Mouse (Mus musculus): ENCODE measurements at regions not wholly inside any gene's neighbourhood (a gene's known extent, or its start where the extent isn't known, plus 50 kb on each side); places are given as distances from the start of the nearest gene placed in this dataset.

DNA sequence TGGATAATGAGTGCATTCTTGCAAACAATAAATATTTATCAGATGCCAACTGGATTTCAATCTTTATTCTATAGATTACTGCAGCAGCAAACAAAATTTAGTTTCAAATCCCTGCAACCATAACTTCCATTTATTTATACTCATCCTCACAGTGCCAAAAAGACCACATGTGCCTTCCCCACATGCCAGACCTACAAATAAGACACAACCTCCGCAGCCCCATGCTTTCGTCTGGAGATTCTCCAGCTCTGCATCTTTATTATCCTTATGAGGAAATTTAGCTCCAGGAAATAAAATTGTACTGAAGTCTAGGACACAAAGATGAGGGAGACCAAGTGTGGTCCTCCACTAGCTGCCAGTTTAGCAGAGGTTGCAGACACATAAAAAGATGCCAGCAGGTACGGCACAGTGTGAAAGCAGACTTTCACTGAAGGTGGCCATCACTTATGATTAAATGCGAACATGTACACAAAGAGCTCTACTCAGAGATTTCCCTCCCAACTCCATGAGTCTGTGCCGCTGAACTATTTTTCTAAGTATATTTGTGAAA is 183.4 kb upstream of the Rag2 start:
- H3K9ac ChIP-seq (ENCODE audit: low read depth, low read length) = no peak overlapping the region
- no peak overlapping the region for H3K27ac ChIP-seq (ENCODE audit: low read length)
- H3K4me1 ChIP-seq (ENCODE audit: control insufficient read depth, insufficient read depth, low read length) = no peaks in the 10 kb centered on the region
- H3K9me3 ChIP-seq (replicated peaks; ENCODE audit: control insufficient read depth, low read length, poor library complexity, severe bottlenecking) = no peaks in the 10 kb centered on the region
- ATAC-seq = no peak
- no peaks in the 10 kb centered on the region for H3K27me3 ChIP-seq (ENCODE audit: control insufficient read depth, insufficient read depth, low read depth, low read length)
- H3K4me2 ChIP-seq (ENCODE audit: low read length) = no peak overlapping the region
- 89% methylated on average over 5 of the region's 5 CpGs for WGBS
- H3K36me3 ChIP-seq (ENCODE audit: control insufficient read depth, insufficient read depth, low read length) = no peaks in the 10 kb centered on the region
- no peak overlapping the region for H3K4me3 ChIP-seq (ENCODE audit: low read depth, low read length)

DNA sequence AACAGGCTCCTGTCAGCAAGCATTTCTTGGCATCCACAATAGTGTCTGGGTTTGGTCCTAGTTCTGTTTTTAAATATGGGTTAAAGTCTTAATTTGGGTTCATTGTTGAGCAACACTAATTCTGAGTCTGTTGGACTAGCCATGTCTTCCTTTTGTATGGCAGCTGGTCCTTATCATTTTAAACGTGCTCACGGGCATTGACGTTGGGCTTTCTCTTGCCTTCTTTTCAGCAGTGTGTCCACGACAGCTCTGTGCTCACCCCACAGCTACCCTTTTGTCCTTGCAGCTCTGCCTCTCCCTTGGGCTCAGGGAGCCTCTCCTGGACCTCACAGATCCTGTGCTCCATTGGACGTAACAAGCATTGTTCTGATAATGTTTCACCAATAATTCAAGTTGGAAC is 168.9 kb upstream of the Rag2 start:
- H3K9me3 ChIP-seq (replicated peaks; ENCODE audit: control insufficient read depth, low read length, poor library complexity, severe bottlenecking) = no peaks in the 10 kb centered on the region
- no peak overlapping the region for H3K4me2 ChIP-seq (ENCODE audit: low read length)
- H3K4me3 ChIP-seq (ENCODE audit: low read depth, low read length) = no peak overlapping the region
- 76% methylated on average over 5 of the region's 5 CpGs for WGBS
- no peak overlapping the region for H3K9ac ChIP-seq (ENCODE audit: low read depth, low read length)
- no peaks in the 10 kb centered on the region for H3K36me3 ChIP-seq (ENCODE audit: control insufficient read depth, insufficient read depth, low read length)
- no peak overlapping the region for H3K27ac ChIP-seq (ENCODE audit: low read length)
- H3K27me3 ChIP-seq (ENCODE audit: control insufficient read depth, insufficient read depth, low read depth, low read length) = no peaks in the 10 kb centered on the region
- no peaks in the 10 kb centered on the region for H3K4me1 ChIP-seq (ENCODE audit: control insufficient read depth, insufficient read depth, low read length)
- ATAC-seq = no peak

DNA sequence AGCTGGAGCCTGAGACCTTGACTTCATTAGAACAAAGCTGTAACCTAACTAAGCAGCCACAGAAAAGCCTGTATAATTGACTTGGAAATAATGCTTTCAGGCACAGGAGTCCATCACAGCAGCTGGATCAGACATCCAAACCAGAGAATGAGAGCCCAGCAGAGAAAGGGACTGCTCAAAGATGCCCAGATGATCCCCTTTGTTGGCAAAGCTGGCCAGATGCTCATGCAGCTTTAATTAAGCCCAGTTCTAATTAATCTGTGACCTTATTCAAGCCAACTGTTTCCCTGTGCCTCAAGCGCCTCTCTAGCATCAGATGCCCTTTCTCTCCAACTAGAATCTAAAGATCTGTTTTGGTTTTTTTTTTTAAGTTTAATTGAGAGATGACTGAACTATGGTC is 165.6 kb upstream of the Rag2 start:
- no peak overlapping the region for H3K4me2 ChIP-seq (ENCODE audit: low read length)
- no peaks in the 10 kb centered on the region for H3K36me3 ChIP-seq (ENCODE audit: control insufficient read depth, insufficient read depth, low read length)
- no peak overlapping the region for H3K4me3 ChIP-seq (ENCODE audit: low read depth, low read length)
- H3K27ac ChIP-seq (ENCODE audit: low read length) = no peak overlapping the region
- ATAC-seq = no peak
- peaks cover 4% of the 10 kb centered on the region; the same call in 1 of the 2 replicates for H3K4me1 ChIP-seq (ENCODE audit: control insufficient read depth, insufficient read depth, low read length)
- H3K9me3 ChIP-seq (replicated peaks; ENCODE audit: control insufficient read depth, low read length, poor library complexity, severe bottlenecking) = no peaks in the 10 kb centered on the region
- WGBS = 70% methylated on average over 1 of the region's 1 CpGs
- no peak overlapping the region for H3K9ac ChIP-seq (ENCODE audit: low read depth, low read length)
- H3K27me3 ChIP-seq (ENCODE audit: control insufficient read depth, insufficient read depth, low read depth, low read length) = no peaks in the 10 kb centered on the region

DNA sequence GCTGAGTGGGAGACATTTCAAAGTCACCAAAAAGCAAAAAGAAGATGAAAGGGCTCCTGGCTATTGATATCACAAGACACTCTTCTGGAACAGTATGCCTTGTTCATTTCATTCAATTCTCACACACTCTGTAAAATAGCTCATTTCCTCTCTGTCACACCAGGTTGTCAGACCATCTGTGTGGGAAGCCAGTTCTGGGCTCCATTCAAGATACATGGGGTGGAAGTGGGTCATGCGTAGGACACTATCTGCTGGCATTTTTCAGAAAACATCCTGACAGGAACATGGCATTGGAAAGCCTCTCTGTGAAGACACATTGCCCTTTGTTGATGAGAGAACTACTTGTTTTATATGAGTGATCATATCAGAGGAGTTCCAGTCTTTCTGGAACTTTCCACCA is 162.1 kb upstream of the Rag2 start:
- no peak overlapping the region for H3K4me3 ChIP-seq (ENCODE audit: low read depth, low read length)
- H3K9ac ChIP-seq (ENCODE audit: low read depth, low read length) = no peak overlapping the region
- peaks cover 5% of the 10 kb centered on the region; the same call in 1 of the 2 replicates for H3K4me1 ChIP-seq (ENCODE audit: control insufficient read depth, insufficient read depth, low read length)
- peak; percentile 39; the same call in 1 of the 2 replicates for ATAC-seq
- WGBS = 79% methylated on average over 1 of the region's 1 CpGs
- H3K27me3 ChIP-seq (ENCODE audit: control insufficient read depth, insufficient read depth, low read depth, low read length) = no peaks in the 10 kb centered on the region
- no peaks in the 10 kb centered on the region for H3K9me3 ChIP-seq (replicated peaks; ENCODE audit: control insufficient read depth, low read length, poor library complexity, severe bottlenecking)
- H3K4me2 ChIP-seq (ENCODE audit: low read length) = no peak overlapping the region
- no peaks in the 10 kb centered on the region for H3K36me3 ChIP-seq (ENCODE audit: control insufficient read depth, insufficient read depth, low read length)
- H3K27ac ChIP-seq (ENCODE audit: low read length) = no peak overlapping the region

DNA sequence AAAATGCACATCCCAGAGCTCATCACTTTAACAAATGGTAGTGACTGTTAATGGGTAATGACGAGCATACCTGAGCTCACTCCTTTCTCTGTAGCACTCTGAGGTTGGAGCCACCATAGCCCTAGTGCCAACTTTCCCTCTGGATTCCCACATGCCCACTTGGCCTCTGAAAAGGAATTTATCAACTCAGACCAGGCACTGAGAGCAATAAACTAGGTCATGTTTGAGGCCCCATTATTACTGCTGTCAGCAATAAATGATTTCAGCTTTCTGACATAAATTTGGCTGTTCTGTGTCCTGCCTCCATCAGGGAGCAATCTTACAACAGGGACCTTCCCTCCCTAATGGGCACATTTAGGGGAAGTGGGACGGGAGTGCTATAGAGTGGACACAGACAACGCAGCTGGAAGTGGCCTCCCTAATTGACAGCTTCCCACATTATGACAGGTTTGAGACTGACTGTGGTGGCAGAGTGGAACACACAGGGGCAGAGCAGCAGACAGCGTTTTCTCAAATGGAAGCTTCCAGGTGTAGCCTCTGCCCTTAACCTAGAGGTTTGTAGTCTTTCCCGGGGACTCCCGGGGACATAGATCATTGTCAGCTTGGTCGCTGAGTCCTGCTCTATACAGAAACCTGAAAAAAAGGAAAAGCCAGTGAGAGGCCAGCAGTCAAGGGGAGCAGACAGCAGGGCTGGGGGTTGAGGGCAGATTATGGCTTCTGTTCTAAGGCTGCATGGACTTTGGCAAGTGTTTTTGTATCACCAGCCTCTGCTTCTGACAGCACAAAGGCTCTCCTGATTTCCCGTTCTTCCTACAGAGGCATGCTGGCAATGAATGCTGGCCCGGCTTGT is 160.0 kb upstream of the Rag2 start:
- no peaks in the 10 kb centered on the region for H3K27me3 ChIP-seq (ENCODE audit: control insufficient read depth, insufficient read depth, low read depth, low read length)
- WGBS = 62% methylated on average over 9 of the region's 9 CpGs

DNA sequence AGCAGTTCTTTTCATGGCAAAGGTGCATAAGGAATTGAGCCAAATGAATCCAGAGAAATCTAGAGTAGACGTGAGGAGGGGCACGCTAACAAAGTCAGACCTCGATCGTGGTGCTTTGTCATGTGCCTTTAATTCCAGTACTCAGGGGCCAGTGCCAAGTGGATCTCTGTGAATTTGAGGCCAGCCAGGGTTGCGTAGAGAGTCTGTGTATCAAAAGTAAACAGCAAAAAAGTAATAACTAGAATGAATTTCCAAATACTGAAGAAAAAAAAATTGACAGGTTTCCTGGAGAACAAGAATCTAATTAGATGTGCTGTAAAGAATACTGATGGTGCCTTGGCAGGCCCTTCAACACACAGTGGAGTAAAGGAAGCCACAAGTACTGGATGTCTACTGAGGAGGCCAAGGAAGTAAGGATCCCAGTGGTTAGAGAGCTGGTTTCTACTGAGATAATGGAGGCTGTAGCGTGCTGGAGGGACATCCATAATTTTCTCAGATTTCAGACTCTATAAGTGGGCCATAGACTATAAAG is 153.9 kb upstream of the Rag2 start:
- H3K4me3 ChIP-seq (ENCODE audit: low read depth, low read length) = no peak overlapping the region
- WGBS = 85% methylated on average over 6 of the region's 6 CpGs
- no peak overlapping the region for H3K27ac ChIP-seq (ENCODE audit: low read length)
- H3K4me1 ChIP-seq (ENCODE audit: control insufficient read depth, insufficient read depth, low read length) = no peaks in the 10 kb centered on the region
- no peaks in the 10 kb centered on the region for H3K27me3 ChIP-seq (ENCODE audit: control insufficient read depth, insufficient read depth, low read depth, low read length)
- no peak overlapping the region for H3K4me2 ChIP-seq (ENCODE audit: low read length)
- H3K9me3 ChIP-seq (replicated peaks; ENCODE audit: control insufficient read depth, low read length, poor library complexity, severe bottlenecking) = no peaks in the 10 kb centered on the region
- no peaks in the 10 kb centered on the region for H3K36me3 ChIP-seq (ENCODE audit: control insufficient read depth, insufficient read depth, low read length)
- H3K9ac ChIP-seq (ENCODE audit: low read depth, low read length) = no peak overlapping the region
- no peak for ATAC-seq

More for the DNA sequence above, 160.0 kb upstream of the Rag2 start:
- peaks cover 5% of the 10 kb centered on the region; the same call in 1 of the 2 replicates for H3K4me1 ChIP-seq (ENCODE audit: control insufficient read depth, insufficient read depth, low read length)
- no peak overlapping the region for H3K9ac ChIP-seq (ENCODE audit: low read depth, low read length)
- peak; percentile 51; the same call in 1 of the 2 replicates for ATAC-seq
- H3K9me3 ChIP-seq (replicated peaks; ENCODE audit: control insufficient read depth, low read length, poor library complexity, severe bottlenecking) = no peaks in the 10 kb centered on the region
- no peak overlapping the region for H3K27ac ChIP-seq (ENCODE audit: low read length)
- no peak overlapping the region for H3K4me2 ChIP-seq (ENCODE audit: low read length)
- no peaks in the 10 kb centered on the region for H3K36me3 ChIP-seq (ENCODE audit: control insufficient read depth, insufficient read depth, low read length)
- no peak overlapping the region for H3K4me3 ChIP-seq (ENCODE audit: low read depth, low read length)

DNA sequence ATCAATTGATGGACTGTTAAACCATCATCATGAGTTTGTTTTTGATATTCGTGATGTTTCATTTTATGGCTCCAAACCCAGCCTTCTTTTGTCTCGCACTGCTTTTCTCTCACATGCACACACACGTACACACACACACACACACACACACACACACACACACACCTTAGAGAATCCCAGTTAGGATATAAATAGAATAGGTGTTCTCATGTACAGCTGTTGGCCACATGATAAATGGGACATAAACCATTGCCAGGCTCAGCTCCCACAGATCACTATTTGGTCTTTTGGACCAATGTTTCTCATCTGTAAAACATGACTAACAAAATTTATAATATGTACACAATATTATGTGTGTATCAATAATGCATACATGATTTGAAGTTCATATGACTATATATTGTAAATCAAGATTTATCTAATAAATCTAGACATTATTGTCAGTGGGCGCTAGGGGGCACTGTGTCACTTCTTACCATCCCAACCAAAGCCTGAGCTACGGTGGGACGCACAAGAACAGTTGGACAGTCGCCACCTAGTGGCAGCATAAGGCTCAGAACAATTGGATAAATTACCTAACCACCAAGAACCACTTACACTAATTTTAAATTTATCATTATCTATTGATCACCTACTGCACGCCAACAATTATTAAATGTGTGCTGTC is 151.9 kb upstream of the Rag2 start:
- no peak overlapping the region for H3K4me2 ChIP-seq (ENCODE audit: low read length)
- H3K9me3 ChIP-seq (replicated peaks; ENCODE audit: control insufficient read depth, low read length, poor library complexity, severe bottlenecking) = no peaks in the 10 kb centered on the region
- WGBS = 30% methylated on average over 8 of the region's 8 CpGs
- ATAC-seq = 0 out of 2 replicates have a peak, but pooled peaks have one; percentile 11
- H3K36me3 ChIP-seq (ENCODE audit: control insufficient read depth, insufficient read depth, low read length) = no peaks in the 10 kb centered on the region
- H3K4me3 ChIP-seq (ENCODE audit: low read depth, low read length) = no peak overlapping the region
- no peaks in the 10 kb centered on the region for H3K27me3 ChIP-seq (ENCODE audit: control insufficient read depth, insufficient read depth, low read depth, low read length)
- H3K27ac ChIP-seq (ENCODE audit: low read length) = no peak overlapping the region
- H3K9ac ChIP-seq (ENCODE audit: low read depth, low read length) = no peak overlapping the region
- H3K4me1 ChIP-seq (ENCODE audit: control insufficient read depth, insufficient read depth, low read length) = no peaks in the 10 kb centered on the region

DNA sequence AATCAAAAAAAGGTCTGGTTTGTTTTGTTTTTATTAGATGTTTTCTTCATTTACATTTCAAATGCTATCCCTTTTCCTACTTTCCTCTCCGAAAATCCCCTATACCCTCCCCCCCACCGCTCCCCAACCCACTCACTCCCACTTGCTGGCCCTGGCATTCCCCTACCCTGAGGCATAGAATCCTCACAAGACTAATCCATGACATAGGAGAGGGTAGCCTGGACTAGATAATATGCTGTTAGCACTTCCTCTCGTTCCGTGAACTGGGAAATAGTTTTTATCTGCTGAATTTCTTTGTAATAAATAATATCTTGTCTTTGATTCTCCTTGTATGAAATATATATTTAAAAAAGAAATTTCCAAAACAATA is 151.4 kb upstream of the Rag2 start:
- no peaks in the 10 kb centered on the region for H3K9me3 ChIP-seq (replicated peaks; ENCODE audit: control insufficient read depth, low read length, poor library complexity, severe bottlenecking)
- no peak overlapping the region for H3K4me3 ChIP-seq (ENCODE audit: low read depth, low read length)
- 81% methylated on average over 4 of the region's 4 CpGs for WGBS
- H3K27me3 ChIP-seq (ENCODE audit: control insufficient read depth, insufficient read depth, low read depth, low read length) = no peaks in the 10 kb centered on the region
- ATAC-seq = no peak
- no peaks in the 10 kb centered on the region for H3K36me3 ChIP-seq (ENCODE audit: control insufficient read depth, insufficient read depth, low read length)
- H3K4me2 ChIP-seq (ENCODE audit: low read length) = no peak overlapping the region
- no peak overlapping the region for H3K9ac ChIP-seq (ENCODE audit: low read depth, low read length)
- no peak overlapping the region for H3K27ac ChIP-seq (ENCODE audit: low read length)
- no peaks in the 10 kb centered on the region for H3K4me1 ChIP-seq (ENCODE audit: control insufficient read depth, insufficient read depth, low read length)

DNA sequence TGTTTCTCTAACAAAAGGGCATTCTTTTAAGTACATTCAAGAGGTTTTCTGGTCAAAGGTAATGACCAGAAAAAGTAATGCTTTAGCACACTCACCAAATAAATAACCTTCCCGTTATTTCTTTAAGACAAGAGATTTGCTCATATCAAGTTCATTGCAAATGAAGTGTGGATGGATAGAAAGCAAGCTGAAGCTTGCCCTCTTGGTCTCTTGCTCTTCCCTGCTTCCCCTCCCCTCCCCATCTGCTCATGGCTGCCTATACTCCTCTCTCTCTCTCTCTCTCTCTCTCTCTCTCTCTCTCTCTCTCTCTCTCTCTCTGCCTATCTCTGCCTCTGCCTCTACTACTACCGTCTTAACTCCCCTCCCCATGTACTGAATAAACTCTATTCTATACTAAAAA is 147.7 kb upstream of the Rag2 start:
- H3K27me3 ChIP-seq (ENCODE audit: control insufficient read depth, insufficient read depth, low read depth, low read length) = no peaks in the 10 kb centered on the region
- no peak overlapping the region for H3K4me3 ChIP-seq (ENCODE audit: low read depth, low read length)
- no peaks in the 10 kb centered on the region for H3K9me3 ChIP-seq (replicated peaks; ENCODE audit: control insufficient read depth, low read length, poor library complexity, severe bottlenecking)
- no peak overlapping the region for H3K4me2 ChIP-seq (ENCODE audit: low read length)
- ATAC-seq = no peak
- 88% methylated on average over 2 of the region's 2 CpGs for WGBS
- no peak overlapping the region for H3K9ac ChIP-seq (ENCODE audit: low read depth, low read length)
- no peaks in the 10 kb centered on the region for H3K4me1 ChIP-seq (ENCODE audit: control insufficient read depth, insufficient read depth, low read length)
- H3K27ac ChIP-seq (ENCODE audit: low read length) = no peak overlapping the region
- H3K36me3 ChIP-seq (ENCODE audit: control insufficient read depth, insufficient read depth, low read length) = no peaks in the 10 kb centered on the region
